Mouse (Mus musculus): Measurements from ENCODE around the gene Srgap2.

Gene Srgap2

GRCm38 (mm10) chr1:131526371-131527270 is 531 bp downstream of the Srgap2 start:
- peak; percentile 52 to 76 for DNase-seq (ENCODE audit: low spot score in 2 of 2)

GRCm38 (mm10) chr1:131525586-131526271 is 1.4 kb downstream of the Srgap2 start:
- peak; percentile 18 to 22 for DNase-seq (ENCODE audit: low spot score in 2 of 2)

- DNase-seq (ENCODE audit: low spot score in 2 of 2) = peak; percentile 27 to 34
Measured at GRCm38 (mm10) chr1:131525101-131525585, 2.0 kb downstream of the Srgap2 start.

- DNase-seq (ENCODE audit: low spot score in 2 of 2) = no peak
Measured at GRCm38 (mm10) chr1:131523794-131524193, 3.4 kb downstream of the Srgap2 start.

- DNase-seq (ENCODE audit: low spot score in 2 of 2) = no peak
Measured at GRCm38 (mm10) chr1:131516588-131516987, 10.6 kb downstream of the Srgap2 start.

- DNase-seq (ENCODE audit: low spot score in 2 of 2) = no peak
Measured at GRCm38 (mm10) chr1:131514197-131514596, 13.0 kb downstream of the Srgap2 start.

GRCm38 (mm10) chr1:131513136-131513535 is 14.0 kb downstream of the Srgap2 start:
- no peak for DNase-seq (ENCODE audit: low spot score in 2 of 2)

GRCm38 (mm10) chr1:131511661-131512500 is 15.3 kb downstream of the Srgap2 start:
- no peak for DNase-seq (ENCODE audit: low spot score in 2 of 2)

GRCm38 (mm10) chr1:131511131-131511530 is 16.0 kb downstream of the Srgap2 start:
- no peak for DNase-seq (ENCODE audit: low spot score in 2 of 2)

GRCm38 (mm10) chr1:131501681-131502080 is 25.5 kb downstream of the Srgap2 start:
- no peak for DNase-seq (ENCODE audit: low spot score in 2 of 2)

- DNase-seq (ENCODE audit: low spot score in 2 of 2) = no peak
Measured at GRCm38 (mm10) chr1:131498231-131498630, 28.9 kb downstream of the Srgap2 start.

- DNase-seq (ENCODE audit: low spot score in 2 of 2) = no peak
Measured at GRCm38 (mm10) chr1:131493966-131494898, 32.9 kb downstream of the Srgap2 start.

GRCm38 (mm10) chr1:131492360-131492759 is 34.8 kb downstream of the Srgap2 start:
- peak; percentile 3 to 9 for DNase-seq (ENCODE audit: low spot score in 2 of 2)

GRCm38 (mm10) chr1:131491579-131491978 is 35.6 kb downstream of the Srgap2 start:
- DNase-seq (ENCODE audit: low spot score in 2 of 2) = no peak

- no peak for DNase-seq (ENCODE audit: low spot score in 2 of 2)
Measured at GRCm38 (mm10) chr1:131489312-131489711, 37.8 kb downstream of the Srgap2 start.

- no peak for DNase-seq (ENCODE audit: low spot score in 2 of 2)
Measured at GRCm38 (mm10) chr1:131486094-131486850, 40.9 kb downstream of the Srgap2 start.

- DNase-seq (ENCODE audit: low spot score in 2 of 2) = no peak
Measured at GRCm38 (mm10) chr1:131482242-131482641, 44.9 kb downstream of the Srgap2 start.

- DNase-seq (ENCODE audit: low spot score in 2 of 2) = no peak
Measured at GRCm38 (mm10) chr1:131481391-131481790, 45.8 kb downstream of the Srgap2 start.

GRCm38 (mm10) chr1:131478770-131479305 is 48.3 kb downstream of the Srgap2 start:
- no peak for DNase-seq (ENCODE audit: low spot score in 2 of 2)

GRCm38 (mm10) chr1:131475306-131475705 is 51.8 kb downstream of the Srgap2 start:
- DNase-seq (ENCODE audit: low spot score in 2 of 2) = no peak
